Mouse (Mus musculus) midbrain, embryonic 14.5 days (tissue): Measurements from ENCODE around the gene Zfp512. TPM values are rescaled to one million over a fixed set of nuclear protein-coding genes. Genes with fewer than 3 reads are reported as not detected.
"Not testable (repeated sequence)": the region's sequence is repeated elsewhere in the genome, so short reads cannot be mapped to it uniquely, and the experiment has no call there.

Experiments used
- ATAC-seq: fragments of 200-750 bp; cut with Nextera tagmentation; 2 replicates; pipeline ENCODE4 v1.8.0; 2017; ENCODE audit warnings: moderate number of reproducible peaks, moderate library complexity; ENCODE audit not compliant: low FRiP score, low TSS enrichment
- DNase-seq: peaks from one replicate; pipeline ENCODE4 v3.0.0-alpha.2; 2015
- H3K27ac ChIP-seq: fragments of 300-500 bp; sonication (generic); replicated peaks from 2 replicates; pipeline ENCODE4 v1.5.1; 2014; ENCODE audit warnings: mild to moderate bottlenecking, low read depth, low read length, moderate library complexity
- H3K27me3 ChIP-seq: fragments of 300-500 bp; sonication (generic); 2 replicates; pipeline ENCODE4 v1.6.1; 2014; ENCODE audit warnings: low read length, control low read depth, mixed read lengths; ENCODE audit not compliant: control insufficient read depth, insufficient read depth
- H3K36me3 ChIP-seq: fragments of 300-500 bp; sonication (generic); 2 replicates; pipeline ENCODE4 v1.6.1; 2014; ENCODE audit warnings: low read length, control low read depth; ENCODE audit not compliant: control insufficient read depth, insufficient read depth
- H3K4me1 ChIP-seq: fragments of 300-500 bp; sonication (generic); 2 replicates; pipeline ENCODE4 v1.6.1; 2014; ENCODE audit warnings: mild to moderate bottlenecking, antibody characterized with exemption, low read length, control low read depth; ENCODE audit not compliant: control insufficient read depth, insufficient read depth
- H3K4me2 ChIP-seq: fragments of 300-500 bp; sonication (generic); 2 replicates; pipeline ENCODE4 v1.6.1; 2014; ENCODE audit warnings: mild to moderate bottlenecking, low read length, moderate library complexity
- H3K4me3 ChIP-seq: fragments of 300-500 bp; sonication (generic); replicated peaks from 2 replicates; pipeline ENCODE4 v1.5.1; 2014; ENCODE audit warnings: low read depth, low read length
- H3K9ac ChIP-seq: fragments of 300-500 bp; sonication (generic); replicated peaks from 2 replicates; pipeline ENCODE4 v1.6.1; 2014; ENCODE audit warnings: mild to moderate bottlenecking, low read length, moderate library complexity
- H3K9me3 ChIP-seq: fragments of 300-500 bp; sonication (generic); 2 replicates; pipeline ENCODE4 v1.6.1; 2016; ENCODE audit warnings: low read length, control low read depth, mixed read lengths; ENCODE audit not compliant: control insufficient read depth
- WGBS: fragments of 180-500 bp; shearing (Covaris S2); extraction: QIAGEN DNeasy Blood & Tissue Kit; methylation state at CpG from one replicate; pipeline ENCODE4 v1.1.7; 2014; 5-methylcytosine and 5-hydroxymethylcytosine counted together
- polyA plus RNA-seq: library from polyadenylated mRNA; unstranded; fragments of >200 nt; fragmentation: Nextera tagmentation; extraction: Ambion mirVana; gene quantifications from 2 replicates; pipeline ENCODE4 v1.2.1, GENCODE M21; 2014

The Zfp512 gene
- 87.8 and 113 TPM in 2 replicates for polyA plus RNA-seq

GRCm38 (mm10) chr5:31451878-31452561 is at the start of gene Zfp512:
Gene Zfp512, plus strand, starts transcription at chr5:31452431.
- peak; percentile 98 for ATAC-seq
- Histone ChIP-seq H3K4me2 (peak within 1 kb of the TSS; percentile 84), H3K4me1 (peaks cover 19% of the 10 kb centered on the region), H3K9me3 (no peaks in the 10 kb centered on the region), H3K9ac (peak within 1 kb of the TSS; percentile 57), H3K4me3 (peak within 1 kb of the TSS; percentile 49), H3K27me3 (no peaks in the 10 kb centered on the region), H3K36me3 (no peaks in the 10 kb centered on the region), H3K27ac (no peak within 1 kb of the TSS; the same call in 1 of the 2 replicates)
- 6% methylated on average over 23 of the region's 23 CpGs for WGBS
- peak; percentile 97 for DNase-seq

DNA sequence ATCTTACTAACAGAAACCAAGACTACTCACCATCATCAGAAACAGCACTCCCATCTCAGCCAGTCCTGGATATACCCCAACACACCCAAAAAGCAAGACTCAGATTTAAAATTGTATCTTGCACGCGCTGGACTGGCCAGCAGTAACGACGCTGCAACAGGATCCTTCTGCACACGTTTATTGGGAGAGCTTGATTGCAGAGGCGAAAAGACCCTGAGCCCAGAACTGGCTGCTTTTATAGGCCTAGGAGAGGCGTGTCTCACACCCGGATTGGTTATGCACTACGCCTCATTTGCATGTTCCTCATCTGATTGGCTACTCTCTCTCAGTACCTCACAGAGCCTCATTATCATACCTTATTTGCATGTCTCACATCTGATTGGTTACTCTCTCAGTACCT is 17.5 kb upstream of the Zfp512 start:
- H3K4me2 ChIP-seq, DNase-seq, H3K9ac ChIP-seq, H3K4me1 ChIP-seq, ATAC-seq, H3K27me3 ChIP-seq, H3K9me3 ChIP-seq, H3K4me3 ChIP-seq, H3K36me3 ChIP-seq, H3K27ac ChIP-seq: not testable (repeated sequence)
- WGBS: 93% methylated on average over 9 of the region's 9 CpGs

DNA sequence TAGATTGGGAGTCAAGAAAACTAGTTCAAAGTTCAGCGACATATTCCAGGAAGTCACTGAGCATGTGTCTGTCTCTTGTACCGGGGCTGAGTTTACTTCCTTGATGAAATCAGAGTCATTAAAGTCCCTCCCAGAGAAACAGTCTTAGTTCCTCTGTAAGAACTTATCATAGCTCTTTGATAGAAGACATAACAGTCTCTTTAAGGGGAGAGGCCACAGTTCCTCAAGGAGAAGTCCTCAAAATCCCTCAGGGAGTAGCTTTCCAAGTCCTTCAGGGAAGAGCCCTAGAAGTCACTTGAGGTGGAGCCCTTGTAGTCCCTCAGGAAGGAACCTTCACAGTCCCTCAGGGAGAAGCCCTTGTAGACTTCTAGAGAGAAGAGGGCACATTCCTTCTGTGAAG is 895 bp upstream of the Zfp512 start:
- Histone ChIP-seq H3K9ac (no peak overlapping the region), H3K4me1 (peaks cover 19% of the 10 kb centered on the region), H3K9me3 (no peaks in the 10 kb centered on the region), H3K4me2 (no peak overlapping the region), H3K27me3 (no peaks in the 10 kb centered on the region), H3K4me3 (no peak overlapping the region), H3K36me3 (no peaks in the 10 kb centered on the region), H3K27ac (no peak overlapping the region)
- WGBS: 91% methylated on average over 2 of the region's 2 CpGs
- ATAC-seq (no peak), DNase-seq (peak; percentile 5)

GRCm38 (mm10) chr5:31452562-31452878 is 289 bp downstream of the Zfp512 start:
- DNase-seq: no peak
- no peak overlapping the region for H3K27ac ChIP-seq
- ATAC-seq: no peak; the same call in 1 of the 2 replicates
- no peaks in the 10 kb centered on the region for H3K27me3 ChIP-seq
- peak overlapping the region; percentile 57 for H3K9ac ChIP-seq
- H3K4me3 ChIP-seq: peak overlapping the region; percentile 49
- no peaks in the 10 kb centered on the region for H3K36me3 ChIP-seq
- 1% methylated on average over 11 of the region's 11 CpGs for WGBS
- no peaks in the 10 kb centered on the region for H3K9me3 ChIP-seq
- H3K4me1 ChIP-seq: peaks cover 19% of the 10 kb centered on the region
- H3K4me2 ChIP-seq: peak overlapping the region; percentile 84

- H3K27me3 ChIP-seq: no peaks in the 10 kb centered on the region
- ATAC-seq (no peak), DNase-seq (peak; percentile 23)
- H3K4me1 ChIP-seq: peaks cover 19% of the 10 kb centered on the region
- H3K9me3 ChIP-seq: no peaks in the 10 kb centered on the region
- H3K36me3 ChIP-seq: no peaks in the 10 kb centered on the region
- peak overlapping the region; percentile 49 for H3K4me3 ChIP-seq
- H3K9ac ChIP-seq: peak overlapping the region; percentile 57
- 15% methylated on average over 7 of the region's 7 CpGs for WGBS
- H3K4me2 ChIP-seq: peak overlapping the region; percentile 84
- H3K27ac ChIP-seq: no peak overlapping the region
Measured at GRCm38 (mm10) chr5:31452886-31453410, 717 bp downstream of the Zfp512 start.

GRCm38 (mm10) chr5:31467798-31468197 is 15.6 kb downstream of the Zfp512 start:
- Histone ChIP-seq H3K27ac (no peak overlapping the region), H3K27me3 (no peaks in the 10 kb centered on the region), H3K4me2 (no peak overlapping the region), H3K4me1 (no peaks in the 10 kb centered on the region), H3K36me3 (peaks cover 73% of the 10 kb centered on the region), H3K4me3 (no peak overlapping the region), H3K9me3 (no peaks in the 10 kb centered on the region), H3K9ac (no peak overlapping the region)
- WGBS: 100% methylated on average over 3 of the region's 3 CpGs
- ATAC-seq: no peak
- DNase-seq: no peak

DNA sequence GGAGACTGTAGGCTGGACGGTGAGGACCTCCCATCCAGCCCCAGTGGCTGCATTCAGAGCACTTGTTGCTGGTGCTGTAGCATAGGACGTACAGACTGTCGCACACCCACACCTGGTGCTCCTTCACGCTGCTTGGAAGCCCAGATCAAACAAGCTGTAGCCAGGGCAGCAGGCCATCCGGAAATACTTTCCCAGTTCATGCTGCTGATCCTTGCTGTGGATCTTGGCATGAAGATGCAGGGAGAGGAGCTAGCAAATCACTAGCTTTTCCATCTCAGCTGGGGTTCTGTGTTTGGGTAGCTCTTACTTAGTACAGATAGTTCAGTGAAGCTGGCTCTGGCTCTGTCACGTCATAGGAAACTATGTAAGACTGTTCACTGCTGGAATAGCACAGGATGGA is 17.5 kb downstream of the Zfp512 start:
- no peak for DNase-seq
- WGBS: 90% methylated on average over 6 of the region's 6 CpGs
- H3K9ac ChIP-seq: no peak overlapping the region
- H3K9me3 ChIP-seq: no peaks in the 10 kb centered on the region
- H3K27me3 ChIP-seq: no peaks in the 10 kb centered on the region
- no peak overlapping the region for H3K4me2 ChIP-seq
- no peaks in the 10 kb centered on the region for H3K4me1 ChIP-seq
- H3K27ac ChIP-seq: no peak overlapping the region
- peaks cover 92% of the 10 kb centered on the region for H3K36me3 ChIP-seq
- H3K4me3 ChIP-seq: no peak overlapping the region
- no peak for ATAC-seq

DNA sequence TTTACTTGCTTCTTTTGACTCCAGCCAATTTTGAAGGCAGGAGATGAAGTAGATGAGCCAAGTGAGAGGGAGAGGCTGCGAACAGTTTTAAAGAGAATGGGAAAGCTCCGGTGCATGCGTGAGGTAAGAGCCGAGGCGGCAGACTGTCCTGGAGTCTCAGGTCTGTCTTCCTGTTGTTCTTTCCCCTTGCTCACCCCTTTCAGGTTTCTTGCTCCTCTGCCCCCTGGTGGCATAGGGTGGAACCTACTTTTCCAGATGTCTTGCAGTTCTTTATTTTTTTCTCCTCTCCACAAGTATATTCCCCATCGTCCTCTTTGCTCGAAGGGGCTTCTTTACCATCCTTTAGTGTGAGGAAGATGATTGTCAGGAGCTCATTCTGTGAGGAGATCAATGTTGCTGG is 18.1 kb downstream of the Zfp512 start:
- no peak overlapping the region for H3K9ac ChIP-seq
- no peaks in the 10 kb centered on the region for H3K9me3 ChIP-seq
- H3K27ac ChIP-seq: no peak overlapping the region
- ATAC-seq: no peak
- H3K27me3 ChIP-seq: no peaks in the 10 kb centered on the region
- H3K36me3 ChIP-seq: peaks cover 92% of the 10 kb centered on the region
- WGBS: 83% methylated on average over 7 of the region's 7 CpGs
- no peak overlapping the region for H3K4me3 ChIP-seq
- no peaks in the 10 kb centered on the region for H3K4me1 ChIP-seq
- no peak overlapping the region for H3K4me2 ChIP-seq
- peak; percentile 60 for DNase-seq

- ATAC-seq: no peak
- no peak overlapping the region for H3K4me2 ChIP-seq
- no peak overlapping the region for H3K9ac ChIP-seq
- H3K9me3 ChIP-seq: no peaks in the 10 kb centered on the region
- peaks cover 77% of the 10 kb centered on the region for H3K36me3 ChIP-seq
- no peak overlapping the region for H3K27ac ChIP-seq
- 94% methylated on average over 4 of the region's 4 CpGs for WGBS
- H3K4me1 ChIP-seq: no peaks in the 10 kb centered on the region
- H3K27me3 ChIP-seq: no peaks in the 10 kb centered on the region
- no peak for DNase-seq
- H3K4me3 ChIP-seq: no peak overlapping the region
Measured at GRCm38 (mm10) chr5:31480536-31480935, 28.3 kb downstream of the Zfp512 start.
